Mouse (Mus musculus) monocyte, adult 59 days (primary cell): Measurements from ENCODE around the gene Olfr1471. TPM values are rescaled to one million over a fixed set of nuclear protein-coding genes. Genes with fewer than 3 reads are reported as not detected.

Source experiments
- total RNA-seq, 2 experiments: library from RNA; stranded (reverse); gene quantifications; one replicate each; pipeline ENCODE4 v1.2.4; 2023

Olfr1471 gene
- not detected for total RNA-seq

DNA sequence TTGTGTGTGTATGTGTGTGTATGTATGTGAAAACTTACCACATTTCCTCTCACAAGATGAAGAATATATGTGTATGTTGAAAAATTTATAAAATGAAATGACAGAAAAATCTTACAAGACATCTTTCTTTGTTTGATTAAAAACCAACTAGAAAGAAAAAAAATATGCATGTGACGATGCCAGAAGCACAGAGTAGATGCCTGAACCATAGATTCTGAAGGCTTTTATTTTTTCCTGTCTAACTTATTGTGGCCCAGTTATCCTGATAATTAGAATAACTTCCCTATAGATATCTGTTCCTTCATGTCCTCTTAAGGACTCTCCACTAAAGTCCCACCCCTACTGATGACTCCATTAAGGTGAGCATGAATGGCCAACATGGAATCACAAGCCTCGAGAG, at the start of gene Olfr1471:
Gene Olfr1471, plus strand, starts transcription at position 301 of the 400 bp plus-strand sequence.

DNA sequence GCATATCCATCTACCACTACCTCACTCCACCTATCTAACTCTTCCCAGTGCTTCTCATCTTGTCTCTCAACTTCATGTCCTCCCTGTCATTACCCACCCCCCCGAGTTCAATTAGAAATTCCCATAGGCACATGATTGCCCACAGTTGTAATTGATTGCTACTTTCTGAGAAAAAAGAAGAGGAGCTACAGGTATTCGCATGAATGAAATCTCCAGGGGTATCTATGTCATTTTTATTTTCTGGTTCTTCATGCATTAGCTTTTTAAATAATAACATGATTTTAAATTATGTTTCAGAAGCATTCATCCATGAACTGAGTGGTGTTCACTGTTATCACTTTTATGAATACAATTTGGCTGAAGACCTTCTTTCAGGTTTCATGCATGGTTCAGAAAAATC, 35.7 kb upstream of the Olfr1471 start, which contains the start of gene Olfr1469:
Gene Olfr1469, plus strand, starts transcription at position 301 of the 400 bp plus-strand sequence.

GRCm38 (mm10) chr19:13455986-13456385, 12.8 kb downstream of the Olfr1471 start, which contains the start of gene Olfr1472:
Gene Olfr1472 (minus strand): TSS chr19:13456086.

GRCm38 (mm10) chr19:13469265-13469664, 26.1 kb downstream of the Olfr1471 start, which contains the start of gene Olfr1474:
Gene Olfr1474 (plus strand): TSS chr19:13469565.

GRCm38 (mm10) chr19:13480096-13480495, 36.9 kb downstream of the Olfr1471 start, which contains the start of gene Olfr1475:
Gene Olfr1475 (minus strand): TSS chr19:13480196.

GRCm38 (mm10) chr19:13500246-13500645, 57.0 kb downstream of the Olfr1471 start, which contains the start of gene Olfr1477:
Gene Olfr1477 (plus strand): TSS chr19:13500546.

Other genes with a start within 250 kb of the Olfr1471 start
- gene Olfr1463, start 212.1 kb upstream of the Olfr1471 start, total RNA-seq = not detected
- gene Olfr1465, start 127.9 kb upstream of the Olfr1471 start, total RNA-seq = not detected
- not detected for gene Olfr1466, start 104.5 kb upstream of the Olfr1471 start, total RNA-seq
- gene Olfr1467, start 81.2 kb upstream of the Olfr1471 start, total RNA-seq = not detected
- not detected for gene Olfr1469, start 35.6 kb upstream of the Olfr1471 start, total RNA-seq
- gene Olfr1472, start 12.7 kb downstream of the Olfr1471 start, total RNA-seq = not detected
- not detected for gene Olfr1474, start 26.2 kb downstream of the Olfr1471 start, total RNA-seq
- gene Olfr1475, start 36.8 kb downstream of the Olfr1471 start, total RNA-seq = not detected
- gene Olfr1477, start 57.1 kb downstream of the Olfr1471 start, total RNA-seq = not detected
- not detected for gene Olfr1480, start 84.5 kb downstream of the Olfr1471 start, total RNA-seq
- not detected for gene Olfr1484, start 140.1 kb downstream of the Olfr1471 start, total RNA-seq
- gene Olfr1487, start 174.0 kb downstream of the Olfr1471 start, total RNA-seq = not detected
- gene Olfr1489, start 188.2 kb downstream of the Olfr1471 start, total RNA-seq = not detected
- not detected for gene Olfr1490, start 207.7 kb downstream of the Olfr1471 start, total RNA-seq